Mouse (Mus musculus) kidney, postnatal 0 days (tissue): ENCODE results near the gene Sema5b. TPM values are rescaled to one million over a fixed set of nuclear protein-coding genes. Genes with fewer than 3 reads are reported as not detected.

Experiments
- ATAC-seq: fragments of 200-750 bp; cut with Nextera tagmentation; replicated peaks from 2 replicates; pipeline ENCODE4 v1.8.0; 2017; ENCODE audit warnings: low read depth, moderate number of reproducible peaks, moderate TSS enrichment, moderate library complexity; ENCODE audit not compliant: low FRiP score
- DNase-seq: peaks from one replicate; pipeline ENCODE4 v3.0.0-alpha.2; 2016; ENCODE audit warnings: low spot score
- H3K27ac ChIP-seq: fragments of 300-500 bp; sonication (generic); 2 replicates; pipeline ENCODE4 v1.5.1; 2014; ENCODE audit warnings: mild to moderate bottlenecking
- H3K27me3 ChIP-seq: fragments of 300-500 bp; sonication (generic); 2 replicates; pipeline ENCODE4 v1.6.1; 2014; ENCODE audit warnings: low read length, mixed read lengths; ENCODE audit not compliant: insufficient read depth
- H3K36me3 ChIP-seq: fragments of 300-500 bp; sonication (generic); 2 replicates; pipeline ENCODE4 v1.6.1; 2014; ENCODE audit warnings: low read length, mixed read lengths; ENCODE audit not compliant: insufficient read depth
- H3K4me1 ChIP-seq: fragments of 300-500 bp; sonication (generic); replicated peaks from 2 replicates; pipeline ENCODE4 v1.6.1; 2014; ENCODE audit warnings: antibody characterized with exemption, low read length, mixed read lengths; ENCODE audit not compliant: insufficient read depth
- H3K4me2 ChIP-seq: fragments of 300-500 bp; sonication (generic); 2 replicates; pipeline ENCODE4 v1.6.1; 2014; ENCODE audit warnings: mild to moderate bottlenecking, low read length, moderate library complexity, mixed read lengths
- H3K4me3 ChIP-seq: fragments of 300-500 bp; sonication (generic); replicated peaks from 2 replicates; pipeline ENCODE4 v1.5.1; 2014; ENCODE audit warnings: low read depth, low read length
- H3K9ac ChIP-seq: fragments of 300-500 bp; sonication (generic); 2 replicates; pipeline ENCODE4 v1.6.1; 2014; ENCODE audit warnings: low read depth, low read length
- H3K9me3 ChIP-seq: fragments of 300-500 bp; sonication (generic); replicated peaks from 2 replicates; pipeline ENCODE4 v1.6.1; 2016; ENCODE audit warnings: low read length, inconsistent platforms, mixed read lengths
- CTCF ChIP-seq: IDR thresholded peaks from 2 replicates; pipeline ENCODE4 v1.5.1; 2016; ENCODE audit warnings: antibody characterized with exemption, low read depth, mild to moderate bottlenecking, moderate library complexity
- WGBS: fragments of 180-500 bp; shearing (Covaris S2); extraction: QIAGEN DNeasy Blood & Tissue Kit; methylation state at CpG from one replicate; pipeline ENCODE4 v1.1.7; 2014; 5-methylcytosine and 5-hydroxymethylcytosine counted together
- polyA plus RNA-seq: library from polyadenylated mRNA; unstranded; fragments of >200 nt; fragmentation: Nextera tagmentation; extraction: Ambion mirVana; gene quantifications from 2 replicates; pipeline ENCODE4 v1.2.1, GENCODE M21; 2015

The Sema5b gene
- polyA plus RNA-seq, 1 experiment from 2014 or later, result 1.7 TPM

DNA sequence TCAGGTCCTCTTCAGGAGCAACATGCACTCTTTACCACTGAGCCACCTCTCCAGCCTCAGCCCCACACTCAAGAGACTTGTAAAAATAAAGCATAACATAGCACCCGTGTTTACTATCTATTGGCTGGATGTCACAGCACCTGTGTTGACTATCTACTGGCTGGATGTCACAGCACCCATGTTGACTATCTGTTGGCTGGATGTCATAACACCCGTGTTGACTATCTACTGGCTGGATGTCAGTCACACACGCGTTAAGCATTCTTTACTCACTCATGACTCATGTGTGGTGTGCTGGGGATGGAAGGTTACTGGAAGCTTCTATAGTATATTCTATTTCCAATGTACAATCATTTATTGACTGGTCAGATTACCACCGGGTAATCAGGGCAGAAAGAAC, 166.1 kb downstream of the Sema5b start:
- ATAC-seq (no peak), DNase-seq (no peak)
- H3K9me3 ChIP-seq, result no peaks in the 10 kb centered on the region
- H3K4me3 ChIP-seq, result no peak overlapping the region
- 95% methylated on average over 5 of the region's 5 CpGs for WGBS
- H3K36me3 ChIP-seq, result no peaks in the 10 kb centered on the region
- H3K27me3 ChIP-seq, result no peaks in the 10 kb centered on the region
- H3K9ac ChIP-seq, result no peak overlapping the region
- TF ChIP-seq CTCF, result no peak
- no peak overlapping the region for H3K4me2 ChIP-seq
- H3K4me1 ChIP-seq, result no peaks in the 10 kb centered on the region
- no peak overlapping the region for H3K27ac ChIP-seq

DNA sequence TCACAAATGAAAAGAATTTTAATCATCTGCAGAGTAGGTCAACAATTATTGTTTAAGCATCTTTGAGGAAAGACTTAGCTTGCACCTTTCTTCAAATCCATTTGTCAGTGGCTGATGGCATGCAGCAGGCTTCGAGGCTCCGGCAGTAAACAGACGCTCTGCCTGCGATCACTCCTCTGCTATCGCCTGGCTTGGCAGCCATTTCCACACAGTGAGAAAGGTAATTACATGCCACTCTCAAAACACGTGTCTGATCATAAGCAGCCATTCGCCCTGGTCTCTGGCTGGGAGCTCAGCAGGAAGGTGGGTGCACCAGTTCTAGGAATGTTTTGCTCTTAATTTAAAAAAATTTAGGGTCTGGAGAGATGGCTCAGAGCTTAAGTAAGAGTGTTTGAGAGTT, 170.1 kb downstream of the Sema5b start:
- H3K36me3 ChIP-seq, result no peaks in the 10 kb centered on the region
- no peaks in the 10 kb centered on the region for H3K9me3 ChIP-seq
- H3K4me1 ChIP-seq, result peaks cover 5% of the 10 kb centered on the region; the same call in 1 of the 2 replicates
- DNase-seq (no peak), ATAC-seq (no peak)
- no peak overlapping the region for H3K27ac ChIP-seq
- no peaks in the 10 kb centered on the region for H3K27me3 ChIP-seq
- H3K4me3 ChIP-seq, result no peak overlapping the region
- H3K4me2 ChIP-seq, result no peak overlapping the region
- WGBS, result 61% methylated on average over 7 of the region's 7 CpGs
- TF ChIP-seq CTCF, result no peak
- H3K9ac ChIP-seq, result no peak overlapping the region

DNA sequence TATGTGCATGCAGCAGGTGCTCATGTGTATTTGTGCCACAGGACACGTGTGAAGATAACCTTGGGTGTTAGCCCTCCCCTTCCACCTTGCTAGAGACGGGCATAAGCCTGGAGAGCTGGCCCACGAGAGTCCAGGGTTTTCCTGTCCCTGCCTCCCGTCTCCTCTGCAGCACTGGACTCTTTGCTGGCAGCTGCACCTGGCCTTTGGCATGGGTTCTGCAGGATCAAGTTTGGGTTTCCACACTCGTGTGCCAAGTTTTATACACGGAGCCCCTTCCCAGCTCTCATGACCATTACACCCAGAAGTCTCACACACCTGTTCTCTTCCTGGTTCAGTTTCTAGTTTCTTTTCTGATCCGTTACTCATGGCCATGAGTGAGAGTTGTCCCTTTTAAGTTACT, 172.7 kb downstream of the Sema5b start:
- Histone ChIP-seq H3K36me3 (no peaks in the 10 kb centered on the region), H3K27ac (no peak overlapping the region), H3K9ac (no peak overlapping the region), H3K27me3 (no peaks in the 10 kb centered on the region), H3K4me1 (peaks cover 5% of the 10 kb centered on the region; the same call in 1 of the 2 replicates), H3K4me2 (no peak overlapping the region), H3K4me3 (no peak overlapping the region), H3K9me3 (no peaks in the 10 kb centered on the region)
- ATAC-seq (no peak), DNase-seq (no peak)
- WGBS, result 75% methylated on average over 7 of the region's 7 CpGs
- no peak for TF ChIP-seq CTCF

Other genes with a start within 250 kb of the Sema5b start
- 63.8 and 65.7 TPM in 2 replicates for gene Sec22a, start 177.2 kb upstream of the Sema5b start, polyA plus RNA-seq
- gene Pdia5, start 50.3 kb upstream of the Sema5b start, polyA plus RNA-seq, result 42.2 and 46.0 TPM in 2 replicates
- 17.3 and 17.7 TPM in 2 replicates for gene Dirc2, start 228.2 kb downstream of the Sema5b start, polyA plus RNA-seq
- 10.8 and 12.7 TPM in 2 replicates for gene Hspbap1, start 229.2 kb downstream of the Sema5b start, polyA plus RNA-seq